Mouse (Mus musculus): ENCODE data around the gene Abracl.

DNA sequence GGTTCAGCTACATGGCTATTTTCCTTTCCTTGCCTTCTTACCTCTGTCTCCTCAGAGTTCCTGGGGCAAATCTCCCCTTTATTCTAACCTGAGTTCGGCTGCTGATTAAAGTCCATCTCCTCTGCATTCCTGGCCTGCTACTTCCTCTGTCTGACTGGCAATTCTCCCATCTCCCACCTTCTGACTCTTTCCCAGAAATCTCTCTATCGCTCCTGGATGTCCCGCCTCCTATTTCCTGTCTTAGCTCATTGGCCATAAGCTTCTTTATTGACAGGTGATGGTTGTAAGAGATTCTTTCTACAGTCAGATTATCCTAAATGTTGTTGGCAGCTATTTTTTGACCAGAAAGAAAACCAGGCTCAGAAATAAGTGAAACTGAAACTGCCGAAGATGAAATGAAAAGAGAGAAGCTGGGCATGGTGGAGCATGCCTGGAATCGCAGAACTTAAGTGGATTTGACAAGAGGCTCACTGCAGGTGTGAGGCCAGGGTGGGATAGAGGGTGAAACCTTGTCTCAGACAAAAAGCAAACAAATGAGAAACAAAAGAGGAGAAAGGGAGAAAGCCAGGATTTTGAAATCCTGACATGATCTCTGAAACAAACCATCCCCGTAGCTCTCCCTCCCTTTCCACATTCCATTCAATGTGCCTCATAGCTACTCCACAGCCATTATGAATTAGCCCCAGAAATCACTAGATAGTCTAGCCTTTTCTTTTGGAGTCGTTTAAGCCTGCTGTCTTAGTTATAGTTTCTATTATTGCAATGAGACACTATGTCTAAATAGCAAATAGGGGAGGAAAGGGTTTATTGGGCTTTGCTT is 17.7 kb downstream of the Abracl start:
- no peak for TF ChIP-seq CTCF (IDR thresholded peaks at IDR 0.05; ENCODE audit: low read depth)
- TF ChIP-seq EP300 (optimal IDR thresholded peaks at IDR 0.05), result no peak

All from stomach, postnatal 0 days (tissue).